Mouse (Mus musculus) lung, postnatal 25 days (tissue): ENCODE measurements around the gene Usp35.

ENCODE experiments used
- DNase-seq: peaks from one replicate; pipeline ENCODE4 v3.0.0; 2022; ENCODE audit warnings: low spot score

The Usp35 gene

GRCm38 (mm10) chr7:97346111-97346821 is 14.4 kb upstream of the Usp35 start:
- no peak for DNase-seq

DNA sequence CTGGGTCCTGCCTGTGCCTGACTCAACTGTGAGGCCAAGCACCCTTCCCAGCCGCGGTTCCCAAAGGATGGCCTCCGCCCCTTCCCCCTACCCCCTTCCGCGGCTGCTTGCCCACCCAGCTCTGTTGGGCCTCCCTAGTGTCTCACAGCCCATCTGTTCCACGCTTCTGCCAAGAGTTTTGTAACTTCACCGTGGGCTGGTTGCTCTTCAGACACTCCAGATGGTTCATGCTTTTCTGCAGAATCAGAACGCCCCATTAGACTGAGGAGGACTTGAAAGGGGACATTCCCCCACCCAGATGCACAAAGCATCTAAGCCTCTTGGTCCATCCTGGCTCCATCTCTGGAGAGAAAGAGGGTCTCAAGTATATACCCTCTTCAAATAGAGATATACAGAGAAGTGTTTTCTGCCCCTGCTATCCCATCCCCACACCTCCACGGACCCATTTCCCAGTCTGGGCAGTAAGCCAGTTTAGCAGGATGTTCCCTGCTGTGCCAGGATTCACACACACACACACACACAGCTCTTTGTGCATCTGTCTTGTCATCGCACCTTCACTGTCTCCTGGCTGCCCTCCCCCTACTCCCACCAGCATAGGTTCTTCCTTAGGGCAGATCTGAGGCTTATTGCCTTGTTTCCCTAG is 13.5 kb upstream of the Usp35 start:
- no peak for DNase-seq

- DNase-seq: no peak
These were observed 12.8 kb upstream of the Usp35 start for GRCm38 (mm10) chr7:97344655-97345054.

DNA sequence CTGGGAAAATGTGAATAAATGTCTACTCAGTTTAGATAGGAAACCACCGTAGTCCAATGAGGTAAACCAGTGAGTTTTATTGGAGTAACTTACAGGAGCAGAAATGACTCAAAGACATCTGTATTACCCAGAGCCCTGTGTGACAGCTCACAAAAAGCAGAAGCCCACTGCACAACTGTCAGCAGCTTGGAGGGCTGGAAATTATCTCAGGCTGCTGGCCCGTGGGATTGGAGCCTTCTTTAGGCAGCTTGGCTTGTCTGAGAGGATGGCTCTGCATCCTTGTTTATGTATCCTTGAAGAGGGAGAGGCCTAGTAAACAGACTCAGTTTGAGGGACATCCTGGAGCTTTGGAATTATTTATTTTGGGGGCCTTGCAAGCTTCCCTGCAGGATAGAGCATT is 11.1 kb upstream of the Usp35 start:
- DNase-seq: no peak

GRCm38 (mm10) chr7:97340907-97341849 is 9.4 kb upstream of the Usp35 start:
- DNase-seq: no peak

- DNase-seq: no peak
These were observed 7.8 kb upstream of the Usp35 start for GRCm38 (mm10) chr7:97339623-97340022.

DNA sequence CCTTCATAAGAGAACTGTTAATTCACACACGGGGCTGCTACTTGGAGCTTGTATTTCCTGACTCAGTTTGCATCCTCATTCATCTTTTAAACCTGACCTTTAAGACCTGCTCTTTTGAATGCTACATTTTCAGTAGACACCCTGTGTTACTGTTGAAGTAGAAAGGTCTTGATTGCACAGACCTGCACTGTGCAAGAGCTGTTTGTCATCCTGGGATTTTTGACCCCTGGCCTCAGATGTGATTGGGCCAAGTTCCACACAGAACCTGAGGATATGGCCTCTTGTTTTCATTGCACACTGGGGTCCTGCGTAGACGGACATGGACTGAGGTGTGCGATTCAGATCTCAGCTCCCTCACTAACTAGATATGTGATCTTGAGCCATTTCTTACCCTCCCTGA is 6.8 kb upstream of the Usp35 start:
- DNase-seq: no peak

GRCm38 (mm10) chr7:97336678-97337077 is 4.9 kb upstream of the Usp35 start:
- DNase-seq: no peak

DNA sequence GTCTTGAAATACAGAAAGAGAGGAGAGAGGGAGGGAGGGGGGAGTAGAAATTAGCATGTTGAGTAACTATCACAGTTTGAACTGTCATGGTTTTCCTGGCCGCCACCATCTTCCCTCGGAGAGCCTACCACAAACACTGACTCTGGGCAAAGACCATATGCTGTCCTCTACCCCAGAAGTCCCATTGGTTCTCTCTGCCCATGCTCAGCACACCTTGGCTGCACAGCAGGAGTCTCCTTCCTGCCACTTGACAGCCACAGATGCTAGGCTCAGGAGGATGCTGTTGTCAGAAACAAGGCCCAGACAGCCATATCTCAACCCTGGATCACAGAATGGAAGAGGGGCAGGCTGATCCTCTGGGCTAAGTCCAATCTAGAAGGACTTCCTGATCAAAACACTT is 2.6 kb upstream of the Usp35 start:
- DNase-seq: no peak

DNA sequence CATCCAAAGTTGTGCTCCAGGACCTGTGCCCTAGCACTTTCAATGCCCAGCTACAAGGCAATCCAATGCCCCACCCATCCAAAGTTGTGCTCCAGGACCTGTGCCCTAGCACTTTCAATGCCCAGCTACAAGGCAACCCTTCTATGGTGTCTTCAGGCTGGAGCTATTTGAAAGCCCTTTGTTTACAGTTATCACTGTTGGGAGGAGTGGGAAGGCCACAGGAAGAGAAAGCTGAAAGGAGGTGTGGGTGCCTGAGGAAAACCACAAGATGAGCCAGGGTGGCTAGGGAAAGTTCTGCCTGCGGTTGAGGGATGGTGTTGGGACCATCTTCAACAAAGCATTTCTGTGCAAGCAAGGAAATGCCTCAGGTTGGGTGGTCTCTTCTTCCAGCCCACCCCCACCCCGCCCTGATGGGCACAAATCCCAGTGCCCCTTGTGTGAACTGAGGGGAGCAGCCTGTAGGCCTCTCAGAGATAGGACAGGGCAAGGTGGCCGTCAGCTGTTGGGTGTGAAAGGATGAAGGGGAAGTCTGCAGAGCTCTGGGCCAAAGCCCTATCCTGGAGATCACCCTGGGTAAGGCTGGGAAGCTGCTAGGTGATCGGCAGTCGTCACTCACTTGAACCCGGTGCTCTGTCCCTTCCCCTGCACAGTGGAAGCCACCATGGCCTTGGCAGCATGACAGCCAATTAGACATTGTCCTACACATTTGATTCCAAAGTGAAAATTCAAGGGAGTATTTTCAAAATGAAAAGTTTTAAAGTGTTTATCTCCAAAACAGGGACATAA is 1.5 kb upstream of the Usp35 start:
- no peak for DNase-seq

DNA sequence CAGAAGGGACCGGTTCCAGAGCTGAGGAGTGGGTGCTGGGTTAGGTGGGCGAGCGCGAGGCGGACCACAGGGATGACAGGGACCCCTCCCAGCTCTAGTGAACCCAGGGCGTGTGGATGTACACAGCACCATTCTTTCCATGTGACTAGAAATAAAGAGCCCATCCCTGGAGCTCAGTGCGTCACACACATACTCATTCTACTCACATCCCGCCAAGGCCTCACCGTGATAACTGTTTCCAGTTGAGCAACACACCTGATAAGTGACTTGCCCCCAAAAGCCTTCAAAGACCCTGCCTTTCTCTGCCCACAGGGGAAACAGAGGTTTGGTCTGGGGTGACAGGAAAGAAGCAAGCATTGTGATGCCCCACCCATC is 834 bp upstream of the Usp35 start:
- no peak for DNase-seq

GRCm38 (mm10) chr7:97330931-97331645 is 732 bp downstream of the Usp35 start:
- no peak for DNase-seq

GRCm38 (mm10) chr7:97329676-97330075 is 2.1 kb downstream of the Usp35 start:
- DNase-seq: no peak

GRCm38 (mm10) chr7:97328891-97329588 is 2.8 kb downstream of the Usp35 start:
- no peak for DNase-seq

DNA sequence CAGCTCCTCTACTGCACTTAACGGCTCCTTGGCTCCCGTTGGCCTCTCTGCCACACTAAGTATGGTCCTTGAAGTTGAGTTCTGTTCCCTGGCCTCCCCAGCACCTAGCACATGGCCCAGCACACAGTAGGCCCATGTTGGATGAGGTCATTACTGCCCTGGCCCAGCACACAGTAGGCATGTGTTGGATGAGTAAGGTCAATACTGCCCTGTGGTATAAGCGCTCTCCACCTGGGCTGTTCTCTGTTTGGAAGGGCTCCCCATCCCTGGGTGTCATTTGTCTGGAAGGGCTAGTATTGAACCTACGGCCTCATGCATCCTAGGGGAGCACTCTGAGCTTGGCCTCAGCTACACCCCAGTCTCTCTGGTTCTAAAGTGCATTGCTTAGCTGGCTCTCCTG is 4.4 kb downstream of the Usp35 start:
- DNase-seq: no peak

DNA sequence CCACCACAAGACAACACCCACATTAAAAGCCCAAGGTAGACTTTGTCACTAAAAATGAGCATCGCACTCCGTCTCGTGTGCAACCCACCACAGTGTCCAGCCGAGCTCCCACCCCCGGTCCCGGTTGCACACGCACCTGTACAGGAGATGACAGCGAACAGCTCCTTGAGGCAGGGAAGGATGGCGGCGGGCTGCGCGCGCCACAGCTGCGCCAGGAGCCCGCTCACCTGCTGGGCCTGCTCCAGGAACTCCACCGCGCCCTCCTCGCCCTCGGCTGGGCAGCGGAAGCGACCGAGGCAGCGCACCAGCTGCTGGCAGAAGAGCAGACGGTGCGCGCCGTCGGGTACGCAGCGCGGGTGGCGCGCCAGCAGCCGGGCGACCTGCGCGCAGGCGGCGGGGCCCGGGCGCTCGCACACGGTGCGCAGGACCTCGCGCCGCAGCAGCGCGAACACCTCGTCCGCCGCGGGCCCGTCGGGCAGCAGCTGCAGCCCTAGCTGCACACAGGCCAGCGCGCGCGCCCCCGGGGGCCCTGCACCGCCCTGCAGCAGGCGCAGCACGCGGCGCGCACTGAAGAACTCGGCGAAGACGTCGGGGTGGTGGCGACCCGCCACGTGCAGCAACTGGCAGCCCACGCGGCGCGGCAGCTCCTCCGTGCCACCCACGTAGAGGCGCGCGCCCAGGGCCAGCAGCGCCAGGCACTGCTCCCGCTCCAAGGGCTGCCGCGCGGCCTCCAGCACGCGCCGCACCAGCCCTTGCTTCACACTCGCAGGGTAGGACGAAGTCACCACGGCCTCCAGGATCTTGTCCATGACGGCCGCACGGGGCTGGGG is 6.4 kb downstream of the Usp35 start:
- no peak for DNase-seq

DNA sequence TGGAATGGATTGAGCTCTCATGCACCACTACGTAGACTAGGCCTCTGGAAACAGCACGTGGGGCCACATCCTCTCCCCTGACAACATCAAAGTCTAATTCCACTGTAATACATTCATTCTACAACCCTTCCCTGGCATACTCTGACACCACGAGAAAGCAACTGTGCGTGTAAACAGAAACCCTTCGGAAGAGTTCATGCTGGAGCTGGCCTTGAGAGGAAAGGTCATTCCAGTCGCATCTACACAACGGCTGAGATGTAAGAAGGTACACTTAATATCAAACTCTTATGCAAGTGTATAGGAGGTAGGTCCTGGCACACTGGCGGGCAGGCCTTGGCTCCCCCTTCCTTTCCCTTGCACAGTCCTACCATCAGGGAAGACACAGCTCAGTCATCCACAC is 7.5 kb downstream of the Usp35 start:
- DNase-seq: no peak

DNA sequence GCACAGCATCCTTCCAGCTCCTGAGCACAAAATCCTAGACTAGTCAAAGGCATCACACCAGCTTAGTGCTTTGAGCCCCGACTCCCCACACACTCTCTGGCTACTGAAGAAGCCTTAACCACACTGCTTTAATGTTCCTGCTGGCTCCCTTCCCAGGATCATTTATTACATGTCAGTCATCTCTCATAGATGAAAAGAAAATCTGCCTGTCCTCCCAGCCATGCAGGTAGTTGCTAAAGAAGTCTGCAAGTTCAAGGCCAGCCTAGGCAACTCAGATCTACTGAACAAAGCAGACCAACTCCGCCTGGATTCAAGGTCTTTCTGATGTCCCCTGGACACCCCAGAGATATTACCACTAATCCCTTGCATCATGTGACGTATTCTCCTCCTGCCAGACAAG is 14.1 kb downstream of the Usp35 start:
- no peak for DNase-seq

DNA sequence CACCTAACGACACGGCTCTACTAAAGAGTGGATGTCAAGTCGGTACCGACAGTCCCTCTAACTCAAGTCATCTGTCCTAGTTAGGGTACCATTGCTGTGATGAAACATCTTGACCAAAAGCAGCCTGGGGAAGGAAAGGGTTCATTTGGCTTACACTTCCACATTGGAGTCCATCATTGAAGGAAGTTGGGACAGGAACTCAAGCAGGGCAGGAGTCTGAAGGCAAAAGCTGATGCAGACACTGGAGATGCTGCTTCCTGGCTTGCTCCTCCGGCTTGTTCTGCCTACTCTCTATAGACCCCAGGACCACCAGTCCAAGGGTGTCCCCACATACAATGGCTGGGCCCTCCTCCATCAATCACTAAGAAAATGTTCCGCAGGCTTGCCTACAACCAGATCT is 16.2 kb downstream of the Usp35 start:
- no peak for DNase-seq

GRCm38 (mm10) chr7:97314646-97315045 is 17.2 kb downstream of the Usp35 start:
- DNase-seq: no peak
